Mouse (Mus musculus) brain, embryonic 14.5 days (tissue): ENCODE measurements at regions not wholly inside any gene's neighbourhood (a gene's known extent, or its start where the extent isn't known, plus 50 kb on each side); places are given as distances from the start of the nearest gene placed in this dataset.

ENCODE experiments used
- CTCF ChIP-seq: fragments of 200-500 bp; IDR thresholded peaks from 2 replicates; pipeline ENCODE4 v1.5.1; 2012; ENCODE audit warnings: inconsistent platforms, mild to moderate bottlenecking, moderate library complexity, borderline replicate concordance; ENCODE audit not compliant: insufficient read depth, insufficient read length; ENCODE audit errors: extremely low read depth
- POLR2A ChIP-seq: fragments of 200-500 bp; IDR thresholded peaks from 2 replicates; pipeline ENCODE4 v1.6.1; 2012; ENCODE audit warnings: mild to moderate bottlenecking, inconsistent platforms, borderline replicate concordance; ENCODE audit not compliant: poor library complexity, insufficient read depth, insufficient read length, severe bottlenecking; ENCODE audit errors: extremely low read depth

DNA sequence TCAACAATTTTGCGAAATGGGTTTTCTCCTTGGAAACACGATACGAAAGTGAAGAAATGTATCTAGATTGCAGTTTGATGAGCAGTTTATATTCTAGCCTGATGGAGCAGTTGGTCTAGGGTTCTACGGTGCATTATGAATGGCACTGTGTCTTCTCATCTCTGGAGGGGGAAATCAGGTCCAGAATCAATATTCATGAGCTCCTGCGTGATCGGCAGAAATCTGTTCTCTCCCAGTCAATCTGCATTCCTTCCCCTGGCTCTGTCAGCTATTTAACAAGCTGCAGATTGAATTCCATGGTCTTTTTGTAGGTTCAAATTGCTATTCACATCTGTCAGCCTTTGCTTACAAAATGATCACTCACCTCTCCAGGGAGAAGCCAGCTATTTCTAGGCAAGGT lies 49.8 kb upstream of the Sertm1 start:
- TF ChIP-seq CTCF (no peak), POLR2A (no peak)
